Mouse (Mus musculus) heart, postnatal 0 days (tissue): ENCODE results near the gene Car10. TPM values are rescaled to one million over a fixed set of nuclear protein-coding genes. Genes with fewer than 3 reads are reported as not detected.
"Not testable (repeated sequence)": the region's sequence is repeated elsewhere in the genome, so short reads cannot be mapped to it uniquely, and the experiment has no call there.

Source experiments
- ATAC-seq: fragments of 200-750 bp; cut with Nextera tagmentation; 2 replicates; pipeline ENCODE4 v1.8.0; 2017; ENCODE audit warnings: low read depth, moderate number of reproducible peaks, moderate library complexity; ENCODE audit not compliant: insufficient read depth
- DNase-seq: peaks from one replicate; pipeline ENCODE4 v3.0.0-alpha.2; 2016; ENCODE audit warnings: low spot score
- H3K27ac ChIP-seq: fragments of 300-500 bp; sonication (generic); 2 replicates; pipeline ENCODE4 v1.5.1; 2014; ENCODE audit warnings: low read depth, mild to moderate bottlenecking
- H3K27me3 ChIP-seq: fragments of 300-500 bp; sonication (generic); 2 replicates; pipeline ENCODE4 v1.6.1; 2014; ENCODE audit warnings: low read length, mixed read lengths; ENCODE audit not compliant: control insufficient read depth, insufficient read depth
- H3K36me3 ChIP-seq: fragments of 300-500 bp; sonication (generic); replicated peaks from 2 replicates; pipeline ENCODE4 v1.6.1; 2014; ENCODE audit warnings: low read length, mixed read lengths; ENCODE audit not compliant: control insufficient read depth, insufficient read depth
- H3K4me1 ChIP-seq: fragments of 300-500 bp; sonication (generic); 2 replicates; pipeline ENCODE4 v1.6.1; 2014; ENCODE audit warnings: antibody characterized with exemption; ENCODE audit not compliant: control insufficient read depth, insufficient read depth
- H3K4me2 ChIP-seq: fragments of 300-500 bp; sonication (generic); 2 replicates; pipeline ENCODE4 v1.6.1; 2014; ENCODE audit warnings: low read depth, mild to moderate bottlenecking, low read length, moderate library complexity
- H3K4me3 ChIP-seq: fragments of 300-500 bp; sonication (generic); 2 replicates; pipeline ENCODE4 v1.5.1; 2014; ENCODE audit warnings: low read depth, low read length
- H3K9ac ChIP-seq: fragments of 300-500 bp; sonication (generic); replicated peaks from 2 replicates; pipeline ENCODE4 v1.6.1; 2014; ENCODE audit warnings: low read depth, low read length, mixed read lengths
- H3K9me3 ChIP-seq: fragments of 300-500 bp; sonication (generic); replicated peaks from 2 replicates; pipeline ENCODE4 v1.6.1; 2016; ENCODE audit warnings: low read length; ENCODE audit not compliant: control insufficient read depth
- CTCF ChIP-seq: IDR thresholded peaks from 2 replicates; pipeline ENCODE4 v1.5.1; 2016; ENCODE audit warnings: antibody characterized with exemption, control low read depth, low read depth
- EP300 ChIP-seq: IDR thresholded peaks from 2 replicates; pipeline ENCODE4 v1.6.1; 2016; ENCODE audit warnings: antibody characterized with exemption, low read depth
- WGBS: fragments of 180-500 bp; shearing (Covaris S2); extraction: QIAGEN DNeasy Blood & Tissue Kit; methylation state at CpG from one replicate; pipeline ENCODE4 v1.1.7; 2014; 5-methylcytosine and 5-hydroxymethylcytosine counted together
- polyA plus RNA-seq: library from polyadenylated mRNA; unstranded; fragments of >200 nt; fragmentation: Nextera tagmentation; extraction: Ambion mirVana; gene quantifications from 2 replicates; pipeline ENCODE4 v1.2.1, GENCODE M21; 2015
- total RNA-seq: library from RNA; depleted of rRNA; stranded (reverse); fragments of >200 nt; gene quantifications from 2 replicates; pipeline ENCODE4 v1.2.3, GENCODE M21; 2014; ENCODE audit warnings: low replicate concordance

The Car10 gene
- total and polyA plus RNA-seq, 2 experiments from 2014 or later = not detected

DNA sequence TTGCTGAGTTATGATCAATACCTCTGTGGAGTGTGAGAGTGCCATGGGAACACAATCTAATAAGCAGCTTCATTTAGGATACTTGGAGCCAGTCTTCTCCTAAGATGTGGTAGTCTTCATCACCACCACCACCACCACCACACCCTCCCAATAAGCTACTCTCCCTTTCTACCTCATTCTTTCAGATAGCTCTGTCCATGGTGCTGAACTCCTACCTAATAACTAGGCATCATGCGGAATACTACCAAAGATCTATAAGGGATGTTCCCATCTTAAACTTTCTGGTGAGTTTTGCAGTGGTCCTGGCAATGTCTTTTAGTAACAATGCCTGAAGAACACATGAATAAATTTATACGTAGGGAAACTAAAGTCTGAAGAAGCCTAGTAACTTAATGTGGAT lies 263.7 kb downstream of the Car10 start:
- Histone ChIP-seq H3K4me2 (no peak overlapping the region), H3K9ac (no peak overlapping the region), H3K27me3 (no peaks in the 10 kb centered on the region), H3K4me1 (no peaks in the 10 kb centered on the region), H3K4me3 (no peak overlapping the region), H3K9me3 (no peaks in the 10 kb centered on the region), H3K36me3 (no peaks in the 10 kb centered on the region), H3K27ac (no peak overlapping the region)
- TF ChIP-seq EP300 = no peak
- ATAC-seq = no peak
- WGBS = 70% methylated on average over 2 of the region's 2 CpGs
- no peak for DNase-seq

- Histone ChIP-seq H3K27me3 (no peaks in the 10 kb centered on the region), H3K9me3 (no peaks in the 10 kb centered on the region), H3K36me3 (no peaks in the 10 kb centered on the region), H3K9ac (no peak overlapping the region), H3K4me2 (no peak overlapping the region), H3K4me3 (no peak overlapping the region), H3K4me1 (no peaks in the 10 kb centered on the region), H3K27ac (no peak overlapping the region)
- DNase-seq (no peak), ATAC-seq (no peak)
- no peak for TF ChIP-seq EP300
- TF ChIP-seq CTCF = no peak
These were observed 266.3 kb downstream of the Car10 start for GRCm38 (mm10) chr11:93364171-93364570.

DNA sequence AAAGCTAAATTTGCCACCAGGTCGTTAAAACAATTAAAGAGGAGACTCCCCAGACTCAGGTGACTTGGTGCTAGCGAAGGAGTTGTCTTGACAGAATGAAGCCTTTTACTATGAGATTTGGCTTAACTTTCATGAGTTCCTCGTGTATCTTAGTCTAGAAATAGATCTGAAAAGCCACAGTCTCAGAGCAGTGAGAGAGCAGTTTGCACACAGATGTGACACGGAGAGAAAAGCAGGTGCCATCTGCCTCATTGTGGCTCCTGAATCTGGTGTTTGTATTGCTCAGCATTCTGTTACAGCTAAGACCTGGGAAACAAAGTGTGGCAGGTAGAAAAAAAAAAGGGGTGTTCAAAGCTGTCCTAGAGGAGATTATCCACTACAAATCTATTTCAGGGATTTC lies 269.4 kb downstream of the Car10 start:
- no peak overlapping the region for H3K27ac ChIP-seq
- H3K9ac ChIP-seq = no peak overlapping the region
- no peaks in the 10 kb centered on the region for H3K27me3 ChIP-seq
- H3K4me2 ChIP-seq = no peak overlapping the region
- H3K36me3 ChIP-seq = no peaks in the 10 kb centered on the region
- DNase-seq (no peak), ATAC-seq (no peak)
- 50% methylated on average over 4 of the region's 4 CpGs for WGBS
- TF ChIP-seq EP300 = no peak
- no peak for TF ChIP-seq CTCF
- H3K4me1 ChIP-seq = no peaks in the 10 kb centered on the region
- no peak overlapping the region for H3K4me3 ChIP-seq
- no peaks in the 10 kb centered on the region for H3K9me3 ChIP-seq

- Histone ChIP-seq H3K27me3 (no peaks in the 10 kb centered on the region), H3K9me3 (no peaks in the 10 kb centered on the region), H3K9ac (no peak overlapping the region), H3K4me2 (no peak overlapping the region), H3K27ac (no peak overlapping the region), H3K4me1 (no peaks in the 10 kb centered on the region), H3K36me3 (no peaks in the 10 kb centered on the region), H3K4me3 (no peak overlapping the region)
- ATAC-seq = no peak
- no peak for DNase-seq
- WGBS = 74% methylated on average over 5 of the region's 5 CpGs
- TF ChIP-seq EP300 = no peak
These were observed 269.9 kb downstream of the Car10 start for GRCm38 (mm10) chr11:93367740-93368139.

DNA sequence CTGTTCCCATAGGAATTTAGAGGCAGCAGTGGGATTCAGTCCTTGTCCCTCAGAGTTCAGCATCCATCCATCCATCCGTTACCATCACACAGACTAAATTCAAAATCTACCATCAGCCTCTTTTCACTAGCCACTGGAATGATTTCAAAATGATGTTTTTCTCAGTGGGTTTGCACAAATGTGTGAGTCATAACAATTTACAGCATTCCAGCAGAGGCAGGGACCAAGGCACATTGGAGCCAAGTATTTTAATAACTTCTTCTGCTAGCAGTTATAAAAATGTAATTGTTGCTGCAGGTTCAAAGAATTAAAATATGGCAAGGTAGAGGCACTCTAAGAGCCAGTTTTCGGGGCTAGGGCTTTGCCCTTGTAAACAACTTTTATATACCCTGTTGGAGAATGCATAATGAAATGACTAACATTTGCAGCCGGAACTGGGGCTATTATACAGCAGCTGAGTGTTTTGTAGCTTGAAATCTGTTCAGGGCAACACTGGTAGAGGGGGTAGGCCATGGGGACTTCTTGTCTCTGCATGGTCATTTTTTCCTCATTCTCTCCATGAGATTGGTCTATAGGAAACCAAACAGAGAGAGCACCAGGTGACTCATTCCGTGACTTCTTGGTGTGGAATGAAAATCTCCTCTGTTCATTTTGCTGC lies 276.0 kb downstream of the Car10 start:
- WGBS = 71% methylated on average over 4 of the region's 4 CpGs
- Histone ChIP-seq H3K9ac (no peak overlapping the region), H3K4me3 (no peak overlapping the region), H3K27ac (no peak overlapping the region), H3K4me2 (no peak overlapping the region), H3K36me3 (no peaks in the 10 kb centered on the region), H3K4me1 (no peaks in the 10 kb centered on the region), H3K9me3 (no peaks in the 10 kb centered on the region), H3K27me3 (no peaks in the 10 kb centered on the region)
- no peak for TF ChIP-seq EP300
- no peak for TF ChIP-seq CTCF
- ATAC-seq (no peak), DNase-seq (no peak)

GRCm38 (mm10) chr11:93391159-93391558 lies 293.3 kb downstream of the Car10 start:
- Histone ChIP-seq H3K4me2 (no peak overlapping the region), H3K4me1 (no peaks in the 10 kb centered on the region), H3K36me3 (no peaks in the 10 kb centered on the region), H3K4me3 (no peak overlapping the region), H3K9me3 (no peaks in the 10 kb centered on the region), H3K9ac (no peak overlapping the region), H3K27me3 (no peaks in the 10 kb centered on the region), H3K27ac (no peak overlapping the region)
- DNase-seq (no peak), ATAC-seq (no peak)
- no peak for TF ChIP-seq CTCF
- no peak for TF ChIP-seq EP300
- 67% methylated on average over 4 of the region's 4 CpGs for WGBS

- H3K36me3 ChIP-seq, H3K4me2 ChIP-seq, H3K9me3 ChIP-seq, H3K4me3 ChIP-seq, H3K9ac ChIP-seq, H3K4me1 ChIP-seq, DNase-seq, H3K27me3 ChIP-seq, ATAC-seq, H3K27ac ChIP-seq: not testable (repeated sequence)
These were observed 295.5 kb downstream of the Car10 start for GRCm38 (mm10) chr11:93393371-93393770.
